Mouse (Mus musculus): Measurements from ENCODE around the gene Ccdc89. TPM values are rescaled to one million over a fixed set of nuclear protein-coding genes. Genes with fewer than 3 reads are reported as not detected.
A peak's percentile ranks its signal among the peaks of the same experiment; 100 is the strongest.

Ccdc89 gene
- polyA plus RNA-seq (2015; fragmentation: Nextera tagmentation; extraction: Ambion mirVana) = 0.48 and 0.85 TPM in 2 replicates

GRCm38 (mm10) chr7:90426020-90427001, at the start of gene Ccdc89:
TSS of gene Ccdc89 (plus strand) at chr7:90426577.
- no peak within 1 kb of the TSS for H3K27ac ChIP-seq
- WGBS = 20% methylated on average over 29 of the region's 29 CpGs
- H3K4me3 ChIP-seq (replicated peaks) = peak within 1 kb of the TSS; percentile 35
- peaks cover 5% of the 10 kb centered on the region; the same call in 1 of the 2 replicates for H3K4me1 ChIP-seq (replicated peaks)
- no peaks in the 10 kb centered on the region for H3K9me3 ChIP-seq
- no peaks in the 10 kb centered on the region for H3K36me3 ChIP-seq
- H3K27me3 ChIP-seq (replicated peaks) = no peaks in the 10 kb centered on the region
- H3K4me2 ChIP-seq (replicated peaks) = peak within 1 kb of the TSS; percentile 76
- peak within 1 kb of the TSS; percentile 29 for H3K9ac ChIP-seq
- ATAC-seq = peak; percentile 100

- Histone ChIP-seq H3K27me3 (replicated peaks) (no peaks in the 10 kb centered on the region), H3K9ac (no peak overlapping the region), H3K4me1 (replicated peaks) (0 out of 2 replicates have a peak, but pooled peaks cover 2% of the 10 kb centered on the region), H3K9me3 (no peaks in the 10 kb centered on the region), H3K27ac (no peak overlapping the region), H3K4me3 (replicated peaks) (no peak overlapping the region), H3K36me3 (no peaks in the 10 kb centered on the region), H3K4me2 (replicated peaks) (no peak overlapping the region)
- ATAC-seq = no peak
- 63% methylated on average over 2 of the region's 2 CpGs for WGBS
Measured at GRCm38 (mm10) chr7:90384411-90384810, 42.0 kb upstream of the Ccdc89 start.

- H3K4me2 ChIP-seq (replicated peaks) = peak overlapping the region; percentile 19; the same call in 1 of the 2 replicates
- WGBS = 9% methylated on average over 8 of the region's 8 CpGs
- no peak for ATAC-seq
Measured at GRCm38 (mm10) chr7:90386885-90387459, 39.4 kb upstream of the Ccdc89 start.

GRCm38 (mm10) chr7:90389765-90390164, 36.6 kb upstream of the Ccdc89 start:
- Histone ChIP-seq H3K4me3 (replicated peaks) (no peak overlapping the region), H3K36me3 (no peaks in the 10 kb centered on the region), H3K4me1 (replicated peaks) (0 out of 2 replicates have a peak, but pooled peaks cover 2% of the 10 kb centered on the region), H3K27me3 (replicated peaks) (no peaks in the 10 kb centered on the region), H3K27ac (no peak overlapping the region), H3K9me3 (no peaks in the 10 kb centered on the region), H3K4me2 (replicated peaks) (no peak overlapping the region), H3K9ac (no peak overlapping the region)
- 43% methylated on average over 3 of the region's 3 CpGs for WGBS
- no peak for ATAC-seq

More at GRCm38 (mm10) chr7:90386885-90387459, 39.4 kb upstream of the Ccdc89 start:
- H3K36me3 ChIP-seq = no peaks in the 10 kb centered on the region
- H3K9ac ChIP-seq = no peak overlapping the region
- H3K9me3 ChIP-seq = no peaks in the 10 kb centered on the region
- no peak overlapping the region for H3K4me3 ChIP-seq (replicated peaks)
- no peaks in the 10 kb centered on the region for H3K27me3 ChIP-seq (replicated peaks)
- 0 out of 2 replicates have a peak, but pooled peaks cover 2% of the 10 kb centered on the region for H3K4me1 ChIP-seq (replicated peaks)
- H3K27ac ChIP-seq = no peak overlapping the region

GRCm38 (mm10) chr7:90395073-90395472, 31.3 kb upstream of the Ccdc89 start:
- WGBS = 31% methylated on average over 4 of the region's 4 CpGs
- Histone ChIP-seq H3K4me3 (replicated peaks) (no peak overlapping the region), H3K36me3 (no peaks in the 10 kb centered on the region), H3K9ac (no peak overlapping the region), H3K4me2 (replicated peaks) (no peak overlapping the region), H3K9me3 (no peaks in the 10 kb centered on the region), H3K4me1 (replicated peaks) (no peaks in the 10 kb centered on the region), H3K27ac (no peak overlapping the region), H3K27me3 (replicated peaks) (no peaks in the 10 kb centered on the region)
- ATAC-seq = no peak

- Histone ChIP-seq H3K36me3 (no peaks in the 10 kb centered on the region), H3K9me3 (no peaks in the 10 kb centered on the region), H3K4me3 (replicated peaks) (no peak overlapping the region), H3K27me3 (replicated peaks) (no peaks in the 10 kb centered on the region), H3K9ac (no peak overlapping the region), H3K4me1 (replicated peaks) (no peaks in the 10 kb centered on the region), H3K27ac (no peak overlapping the region), H3K4me2 (replicated peaks) (no peak overlapping the region)
- ATAC-seq = no peak
- 50% methylated on average over 5 of the region's 5 CpGs for WGBS
Measured at GRCm38 (mm10) chr7:90395928-90396327, 30.4 kb upstream of the Ccdc89 start.

- Histone ChIP-seq H3K4me2 (replicated peaks) (no peak overlapping the region), H3K9ac (no peak overlapping the region), H3K9me3 (no peaks in the 10 kb centered on the region), H3K4me1 (replicated peaks) (no peaks in the 10 kb centered on the region), H3K36me3 (no peaks in the 10 kb centered on the region), H3K27me3 (replicated peaks) (no peaks in the 10 kb centered on the region), H3K4me3 (replicated peaks) (no peak overlapping the region), H3K27ac (no peak overlapping the region)
- ATAC-seq = 0 out of 2 replicates have a peak, but pooled peaks have one; percentile 23
- 51% methylated on average over 3 of the region's 3 CpGs for WGBS
Measured at GRCm38 (mm10) chr7:90409934-90410333, 16.4 kb upstream of the Ccdc89 start.

GRCm38 (mm10) chr7:90427006-90427405, 629 bp downstream of the Ccdc89 start:
- peak overlapping the region; percentile 29; the same call in 1 of the 2 replicates for H3K9ac ChIP-seq

GRCm38 (mm10) chr7:90432221-90432620, 5.8 kb downstream of the Ccdc89 start:
- H3K27ac ChIP-seq = no peak overlapping the region
- no peaks in the 10 kb centered on the region; the same call in 1 of the 2 replicates for H3K4me1 ChIP-seq (replicated peaks)
- ATAC-seq = no peak
- H3K4me3 ChIP-seq (replicated peaks) = no peak overlapping the region
- no peaks in the 10 kb centered on the region for H3K9me3 ChIP-seq
- no peaks in the 10 kb centered on the region for H3K36me3 ChIP-seq
- no peak overlapping the region for H3K4me2 ChIP-seq (replicated peaks)
- H3K27me3 ChIP-seq (replicated peaks) = no peaks in the 10 kb centered on the region
- H3K9ac ChIP-seq = no peak overlapping the region

More at GRCm38 (mm10) chr7:90427006-90427405, 629 bp downstream of the Ccdc89 start:
- no peak for ATAC-seq
- peaks cover 5% of the 10 kb centered on the region; the same call in 1 of the 2 replicates for H3K4me1 ChIP-seq (replicated peaks)
- no peaks in the 10 kb centered on the region for H3K36me3 ChIP-seq
- no peaks in the 10 kb centered on the region for H3K9me3 ChIP-seq
- no peaks in the 10 kb centered on the region for H3K27me3 ChIP-seq (replicated peaks)
- H3K27ac ChIP-seq = no peak overlapping the region
- peak overlapping the region; percentile 76 for H3K4me2 ChIP-seq (replicated peaks)
- 57% methylated on average over 9 of the region's 9 CpGs for WGBS
- peak overlapping the region; percentile 35 for H3K4me3 ChIP-seq (replicated peaks)

GRCm38 (mm10) chr7:90440044-90440443, 13.7 kb downstream of the Ccdc89 start:
- no peak overlapping the region for H3K27ac ChIP-seq
- WGBS = 85% methylated on average over 4 of the region's 4 CpGs

GRCm38 (mm10) chr7:90442070-90442469, 15.7 kb downstream of the Ccdc89 start:
- Histone ChIP-seq H3K9ac (0 out of 2 replicates have a peak overlapping the region, but pooled peaks have one; percentile 10), H3K27ac (no peak overlapping the region), H3K36me3 (no peaks in the 10 kb centered on the region), H3K9me3 (no peaks in the 10 kb centered on the region), H3K4me1 (replicated peaks) (no peaks in the 10 kb centered on the region), H3K4me2 (replicated peaks) (peak overlapping the region; percentile 54), H3K4me3 (replicated peaks) (peak overlapping the region; percentile 96), H3K27me3 (replicated peaks) (no peaks in the 10 kb centered on the region)
- ATAC-seq = peak; percentile 8
- WGBS = 15% methylated on average over 4 of the region's 4 CpGs

More at GRCm38 (mm10) chr7:90440044-90440443, 13.7 kb downstream of the Ccdc89 start:
- no peaks in the 10 kb centered on the region for H3K4me1 ChIP-seq (replicated peaks)
- H3K9me3 ChIP-seq = no peaks in the 10 kb centered on the region
- no peaks in the 10 kb centered on the region for H3K36me3 ChIP-seq
- H3K27me3 ChIP-seq (replicated peaks) = no peaks in the 10 kb centered on the region
- H3K4me2 ChIP-seq (replicated peaks) = no peak overlapping the region
- ATAC-seq = no peak
- no peak overlapping the region for H3K4me3 ChIP-seq (replicated peaks)
- no peak overlapping the region for H3K9ac ChIP-seq

- no peaks in the 10 kb centered on the region for H3K9me3 ChIP-seq
- no peaks in the 10 kb centered on the region for H3K27me3 ChIP-seq (replicated peaks)
- H3K27ac ChIP-seq = peak within 1 kb of the TSS; percentile 100
- peak within 1 kb of the TSS; percentile 65 for H3K4me2 ChIP-seq (replicated peaks)
- peak within 1 kb of the TSS; percentile 99 for H3K9ac ChIP-seq
- no peaks in the 10 kb centered on the region for H3K36me3 ChIP-seq
- ATAC-seq = peak; percentile 97
- under 1% methylated on average over 33 of the region's 54 CpGs for WGBS
- no peaks in the 10 kb centered on the region for H3K4me1 ChIP-seq (replicated peaks)
- H3K4me3 ChIP-seq (replicated peaks) = peak within 1 kb of the TSS; percentile 96
Measured at GRCm38 (mm10) chr7:90442518-90443080, 16.2 kb downstream of the Ccdc89 start, which contains the start of gene Crebzf. TSS of gene Crebzf (plus strand) at chr7:90442729.
